Mouse (Mus musculus): ENCODE results near the gene Cux1. TPM values are rescaled to one million over a fixed set of nuclear protein-coding genes. Genes with fewer than 3 reads are reported as not detected.

Gene Cux1
- total and polyA plus RNA-seq, 3 experiments = 46.8 to 101 (median 85.8) TPM

GRCm38 (mm10) chr5:136292971-136293418, 274.3 kb downstream of the Cux1 start:
- Histone ChIP-seq H3K79me2 (replicated peaks; ENCODE audit: control insufficient read depth, insufficient read depth, low read length) (no peaks in the 10 kb centered on the region), H3K36me3 (ENCODE audit: control insufficient read depth, insufficient read depth, low read length) (no peaks in the 10 kb centered on the region), H3K9ac (ENCODE audit: low read depth, low read length) (no peak overlapping the region), H3K4me1 (ENCODE audit: control insufficient read depth, insufficient read depth, low read length) (peaks cover 10% of the 10 kb centered on the region), H3K4me3 (no peak overlapping the region), H3K27ac (no peak overlapping the region), H3K27me3 (ENCODE audit: control insufficient read depth, insufficient read depth, low read length) (no peaks in the 10 kb centered on the region)
- DNase-seq = peak in 1 of 2 experiments; percentile 24
- intact Hi-C loops (cut with DNase I) = no loop called here
- TF ChIP-seq CTCF (IDR thresholded peaks at IDR 0.05) (no peak), EP300 (IDR thresholded peaks at IDR 0.05; ENCODE audit: insufficient read depth, low read depth, low read length) (no peak), POLR2A (IDR thresholded peaks at IDR 0.05; ENCODE audit: insufficient read depth, low read depth, low read length) (no peak)
- WGBS = 49% methylated on average over 4 of the region's 4 CpGs

GRCm38 (mm10) chr5:136292361-136292760, 274.9 kb downstream of the Cux1 start:
- Histone ChIP-seq H3K27me3 (ENCODE audit: control insufficient read depth, insufficient read depth, low read length) (no peaks in the 10 kb centered on the region), H3K27ac (no peak overlapping the region), H3K4me1 (ENCODE audit: control insufficient read depth, insufficient read depth, low read length) (peaks cover 9% of the 10 kb centered on the region), H3K79me2 (replicated peaks; ENCODE audit: control insufficient read depth, insufficient read depth, low read length) (no peaks in the 10 kb centered on the region), H3K4me3 (no peak overlapping the region), H3K9ac (ENCODE audit: low read depth, low read length) (no peak overlapping the region), H3K36me3 (ENCODE audit: control insufficient read depth, insufficient read depth, low read length) (no peaks in the 10 kb centered on the region)
- intact Hi-C loops (cut with DNase I) = no loop called here
- TF ChIP-seq POLR2A (IDR thresholded peaks at IDR 0.05; ENCODE audit: insufficient read depth, low read depth, low read length) (no peak), CTCF (IDR thresholded peaks at IDR 0.05) (no peak), EP300 (IDR thresholded peaks at IDR 0.05; ENCODE audit: insufficient read depth, low read depth, low read length) (no peak)
- no peak for DNase-seq
- WGBS = 80% methylated on average over 2 of the region's 2 CpGs

- Histone ChIP-seq H3K27ac (no peak overlapping the region), H3K79me2 (replicated peaks; ENCODE audit: control insufficient read depth, insufficient read depth, low read length) (no peaks in the 10 kb centered on the region), H3K4me3 (no peak overlapping the region), H3K9ac (ENCODE audit: low read depth, low read length) (no peak overlapping the region), H3K27me3 (ENCODE audit: control insufficient read depth, insufficient read depth, low read length) (no peaks in the 10 kb centered on the region), H3K4me1 (ENCODE audit: control insufficient read depth, insufficient read depth, low read length) (peaks cover 9% of the 10 kb centered on the region), H3K36me3 (ENCODE audit: control insufficient read depth, insufficient read depth, low read length) (no peaks in the 10 kb centered on the region)
- intact Hi-C loops (cut with DNase I) = no loop called here
- DNase-seq = no peak
- WGBS = 80% methylated on average over 2 of the region's 2 CpGs
- no peak for TF ChIP-seq CTCF (IDR thresholded peaks at IDR 0.05)
- no peak for TF ChIP-seq EP300 (IDR thresholded peaks at IDR 0.05; ENCODE audit: insufficient read depth, low read depth, low read length)
- TF ChIP-seq POLR2A (IDR thresholded peaks at IDR 0.05; ENCODE audit: insufficient read depth, low read depth, low read length) = no peak
Observed at GRCm38 (mm10) chr5:136291562-136291961, 275.7 kb downstream of the Cux1 start.

DNA sequence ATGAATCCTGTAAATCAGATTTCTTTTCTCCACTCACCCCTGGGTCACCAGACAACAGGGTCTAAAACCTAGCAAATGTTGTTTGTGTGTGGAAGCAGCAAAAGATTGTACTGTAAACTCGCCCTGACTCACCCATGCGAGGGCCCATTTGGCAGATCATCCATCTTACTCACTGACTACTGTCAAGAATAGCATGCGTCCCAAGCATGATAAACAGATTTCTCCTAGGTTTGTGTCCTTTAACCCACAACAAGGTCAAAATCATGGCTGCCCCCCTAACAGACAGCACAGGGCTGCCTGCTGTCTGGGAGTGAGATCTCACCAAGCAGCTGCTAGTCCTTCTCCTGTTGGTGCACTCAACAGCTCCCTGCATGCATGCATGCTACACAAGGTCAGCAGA, 277.5 kb downstream of the Cux1 start:
- TF ChIP-seq EP300 (IDR thresholded peaks at IDR 0.05; ENCODE audit: insufficient read depth, low read depth, low read length) = no peak
- TF ChIP-seq POLR2A (IDR thresholded peaks at IDR 0.05; ENCODE audit: insufficient read depth, low read depth, low read length) = no peak
- no peak for TF ChIP-seq CTCF (IDR thresholded peaks at IDR 0.05)
- WGBS = 89% methylated on average over 3 of the region's 3 CpGs
- Histone ChIP-seq H3K4me3 (no peak overlapping the region), H3K79me2 (replicated peaks; ENCODE audit: control insufficient read depth, insufficient read depth, low read length) (no peaks in the 10 kb centered on the region), H3K27me3 (ENCODE audit: control insufficient read depth, insufficient read depth, low read length) (no peaks in the 10 kb centered on the region), H3K4me1 (ENCODE audit: control insufficient read depth, insufficient read depth, low read length) (peaks cover 9% of the 10 kb centered on the region), H3K9ac (ENCODE audit: low read depth, low read length) (no peak overlapping the region), H3K36me3 (ENCODE audit: control insufficient read depth, insufficient read depth, low read length) (no peaks in the 10 kb centered on the region), H3K27ac (no peak overlapping the region)
- no peak for DNase-seq
- intact Hi-C loops (cut with DNase I) = no loop called here

- intact Hi-C loops (cut with DNase I) = no loop called here
- H3K4me1 ChIP-seq (ENCODE audit: control insufficient read depth, insufficient read depth, low read length) = peaks cover 6% of the 10 kb centered on the region
- no peaks in the 10 kb centered on the region for H3K79me2 ChIP-seq (replicated peaks; ENCODE audit: control insufficient read depth, insufficient read depth, low read length)
- TF ChIP-seq CTCF (IDR thresholded peaks at IDR 0.05) (no peak), POLR2A (IDR thresholded peaks at IDR 0.05; ENCODE audit: insufficient read depth, low read depth, low read length) (no peak), EP300 (IDR thresholded peaks at IDR 0.05; ENCODE audit: insufficient read depth, low read depth, low read length) (no peak)
- H3K36me3 ChIP-seq (ENCODE audit: control insufficient read depth, insufficient read depth, low read length) = no peaks in the 10 kb centered on the region
- H3K4me3 ChIP-seq = no peak overlapping the region
- no peak overlapping the region for H3K27ac ChIP-seq
- no peak for DNase-seq
- no peaks in the 10 kb centered on the region for H3K27me3 ChIP-seq (ENCODE audit: control insufficient read depth, insufficient read depth, low read length)
- 72% methylated on average over 6 of the region's 6 CpGs for WGBS
- H3K9ac ChIP-seq (ENCODE audit: low read depth, low read length) = no peak overlapping the region
Observed at GRCm38 (mm10) chr5:136288351-136289081, 278.8 kb downstream of the Cux1 start.

GRCm38 (mm10) chr5:136286566-136286965, 280.7 kb downstream of the Cux1 start:
- no peaks in the 10 kb centered on the region for H3K4me1 ChIP-seq (ENCODE audit: control insufficient read depth, insufficient read depth, low read length)
- H3K9ac ChIP-seq (ENCODE audit: low read depth, low read length) = no peak overlapping the region
- DNase-seq = no peak
- WGBS = 66% methylated on average over 6 of the region's 6 CpGs
- H3K79me2 ChIP-seq (replicated peaks; ENCODE audit: control insufficient read depth, insufficient read depth, low read length) = no peaks in the 10 kb centered on the region
- H3K4me3 ChIP-seq = no peak overlapping the region
- no peak overlapping the region for H3K27ac ChIP-seq
- H3K36me3 ChIP-seq (ENCODE audit: control insufficient read depth, insufficient read depth, low read length) = no peaks in the 10 kb centered on the region
- TF ChIP-seq CTCF (IDR thresholded peaks at IDR 0.05) (no peak), POLR2A (IDR thresholded peaks at IDR 0.05; ENCODE audit: insufficient read depth, low read depth, low read length) (no peak), EP300 (IDR thresholded peaks at IDR 0.05; ENCODE audit: insufficient read depth, low read depth, low read length) (no peak)
- intact Hi-C loops (cut with DNase I) = no loop called here
- no peaks in the 10 kb centered on the region for H3K27me3 ChIP-seq (ENCODE audit: control insufficient read depth, insufficient read depth, low read length)
